Mouse (Mus musculus): ENCODE results near the gene Coasy.

The Coasy gene

GRCm38 (mm10) chr11:101062971-101063675, 19.2 kb upstream of the Coasy start:
- peak; percentile 57 to 58 for DNase-seq

GRCm38 (mm10) chr11:101063676-101064327, 18.6 kb upstream of the Coasy start:
- peak; percentile 80 to 81 for DNase-seq

GRCm38 (mm10) chr11:101064462-101064861, 17.9 kb upstream of the Coasy start:
- no peak for DNase-seq

GRCm38 (mm10) chr11:101065002-101065401, 17.4 kb upstream of the Coasy start:
- DNase-seq: no peak

DNA sequence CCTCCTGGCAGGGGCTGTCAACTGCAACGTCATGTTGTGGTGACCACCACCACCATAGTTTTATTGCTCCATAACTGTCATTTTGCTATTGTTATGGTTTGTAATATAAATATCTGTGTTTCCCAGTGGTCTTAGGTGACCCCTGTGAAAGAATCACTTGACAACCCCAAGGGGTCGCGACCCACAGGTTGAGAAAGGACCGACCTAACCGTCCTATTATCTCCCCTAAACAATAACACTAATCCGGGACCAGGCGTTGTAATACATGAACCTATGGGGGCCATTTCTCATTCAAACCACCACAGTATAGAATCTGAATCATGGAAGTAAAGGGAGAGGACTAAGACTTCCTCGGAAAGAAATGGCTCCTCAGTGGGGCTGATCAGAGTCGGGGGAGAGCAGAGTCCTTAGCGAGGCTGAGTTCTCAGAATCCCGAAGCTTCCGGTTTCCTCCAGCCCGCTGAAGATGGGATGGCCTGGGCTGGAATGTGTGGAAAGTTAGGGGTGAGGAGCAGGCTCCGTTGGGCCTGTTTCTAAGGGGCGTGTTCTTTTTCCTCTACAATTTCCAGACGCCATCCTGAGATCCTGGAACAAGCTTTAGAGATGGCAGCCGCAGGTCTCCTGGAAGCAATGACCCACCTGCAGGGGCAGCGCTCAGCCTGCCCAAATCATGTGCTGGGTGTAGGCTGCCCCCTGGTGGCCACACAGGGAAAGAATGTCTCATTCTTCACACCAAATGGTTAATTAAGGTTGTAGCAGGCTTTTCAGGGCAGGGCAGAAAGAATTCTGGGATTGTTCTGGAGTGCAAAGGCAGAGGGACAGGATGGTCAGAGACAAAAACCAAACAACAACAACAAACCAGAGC, 15.6 kb upstream of the Coasy start:
- DNase-seq: peak; percentile 95 to 97

DNA sequence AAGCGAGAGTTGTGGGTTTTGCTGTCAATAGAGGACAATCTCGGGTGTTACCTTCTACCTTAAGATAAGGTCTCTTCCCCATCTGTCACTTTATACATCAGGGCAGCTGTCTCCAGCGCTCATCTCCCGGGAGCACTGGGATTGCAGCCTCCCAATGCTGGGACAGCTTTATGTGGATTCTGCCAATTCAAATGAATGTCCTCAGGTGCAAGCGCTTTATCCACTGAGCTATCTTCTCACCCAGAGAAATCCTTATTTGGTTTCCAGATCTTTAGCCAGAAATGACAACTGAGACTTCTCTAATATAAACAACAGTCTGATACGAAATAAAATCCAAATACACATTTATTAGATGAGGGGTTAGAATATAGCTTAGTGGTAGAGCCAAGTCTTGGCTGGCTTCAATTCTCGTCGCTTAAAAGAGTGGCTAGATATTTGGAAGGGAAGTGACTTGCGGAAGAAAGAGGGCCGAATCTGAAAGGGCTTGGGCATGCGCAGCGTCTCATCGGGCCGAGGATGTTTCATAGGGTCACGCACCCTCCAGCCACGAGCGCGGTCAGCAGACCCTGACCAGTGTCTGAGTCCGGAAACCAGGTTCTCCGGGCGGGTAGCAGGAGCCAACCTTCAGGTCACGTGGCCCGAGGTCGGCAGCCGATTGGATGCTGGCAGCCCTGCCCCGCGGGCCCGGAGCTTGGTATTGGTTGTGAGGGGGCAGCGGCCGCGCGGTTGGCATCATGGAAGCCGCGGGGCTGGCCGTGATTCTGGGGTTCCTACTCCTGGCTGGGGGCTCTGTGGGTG, 12.8 kb upstream of the Coasy start, which contains the start of gene Naglu:
Gene Naglu, plus strand, starts transcription at position 622 of the 798 bp plus-strand sequence.
- peak; percentile 98 for DNase-seq

GRCm38 (mm10) chr11:101070189-101070527, 12.2 kb upstream of the Coasy start:
- no peak for DNase-seq

DNA sequence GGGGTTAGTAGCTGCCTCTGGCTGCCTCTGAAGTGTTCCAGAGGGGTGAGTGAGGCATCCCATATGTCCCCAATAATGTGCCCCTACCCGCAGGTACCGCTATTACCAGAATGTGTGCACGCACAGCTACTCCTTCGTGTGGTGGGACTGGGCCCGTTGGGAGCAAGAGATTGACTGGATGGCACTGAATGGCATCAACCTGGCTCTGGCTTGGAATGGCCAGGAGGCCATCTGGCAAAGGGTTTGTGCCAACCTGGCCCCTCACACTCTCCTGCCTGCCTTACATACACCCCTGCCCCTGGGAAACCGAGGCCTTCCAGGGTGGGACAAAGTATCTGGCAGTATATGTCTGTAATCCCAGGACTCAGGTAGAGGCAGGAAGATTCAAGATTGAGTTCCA, 11.4 kb upstream of the Coasy start:
- DNase-seq: peak; percentile 56 to 68

DNA sequence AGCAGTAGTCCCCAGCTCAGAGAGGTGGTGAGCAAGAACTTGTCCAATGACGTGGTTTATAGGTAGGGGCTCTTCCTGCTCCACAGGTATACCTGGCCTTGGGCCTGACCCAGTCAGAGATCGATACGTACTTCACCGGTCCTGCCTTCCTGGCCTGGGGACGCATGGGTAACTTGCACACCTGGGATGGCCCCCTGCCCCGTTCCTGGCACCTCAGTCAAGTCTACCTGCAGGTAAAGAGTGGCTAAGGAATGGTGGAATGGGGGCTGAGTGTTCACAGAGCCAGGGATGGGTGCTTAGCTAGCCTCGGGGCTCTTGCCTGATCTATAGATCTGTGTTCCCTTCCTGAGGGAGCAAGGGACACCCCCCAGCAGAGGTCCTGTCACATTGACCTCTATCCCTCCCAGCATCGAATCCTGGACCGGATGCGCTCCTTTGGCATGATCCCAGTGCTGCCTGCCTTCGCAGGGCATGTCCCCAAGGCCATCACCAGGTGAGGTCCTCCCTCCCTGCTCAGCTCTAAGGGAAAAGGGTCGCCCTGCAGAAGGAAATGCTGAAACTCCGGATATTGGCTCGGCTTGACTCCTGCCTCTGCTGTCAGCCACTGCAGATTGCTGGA, 10.4 kb upstream of the Coasy start:
- peak in 1 of 2 experiments; percentile 40 for DNase-seq

GRCm38 (mm10) chr11:101078121-101078520, 4.2 kb upstream of the Coasy start, which contains the start of gene Hsd17b1:
Hsd17b1 (plus strand) TSS chr11:101078411.
- no peak for DNase-seq

DNA sequence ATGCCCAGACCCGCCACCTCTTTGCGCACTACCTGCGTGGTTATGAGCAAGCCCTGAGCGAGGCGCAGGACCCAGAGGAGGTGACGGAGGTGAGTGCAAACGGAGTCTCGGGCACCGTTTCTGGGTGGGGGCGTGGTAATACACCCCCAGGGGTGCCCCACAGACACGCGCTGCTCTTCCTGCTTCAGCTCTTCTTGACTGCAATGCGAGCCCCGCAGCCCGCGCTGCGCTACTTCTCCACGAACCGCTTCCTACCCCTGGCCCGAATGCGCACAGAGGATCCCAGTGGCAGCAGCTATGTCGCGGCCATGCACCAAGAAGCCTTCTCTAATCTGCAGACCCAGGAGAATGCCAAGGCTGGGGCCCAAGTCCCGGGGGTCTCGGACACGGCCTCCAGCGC, 2.6 kb upstream of the Coasy start:
- DNase-seq: peak in 1 of 2 experiments; percentile 21

DNA sequence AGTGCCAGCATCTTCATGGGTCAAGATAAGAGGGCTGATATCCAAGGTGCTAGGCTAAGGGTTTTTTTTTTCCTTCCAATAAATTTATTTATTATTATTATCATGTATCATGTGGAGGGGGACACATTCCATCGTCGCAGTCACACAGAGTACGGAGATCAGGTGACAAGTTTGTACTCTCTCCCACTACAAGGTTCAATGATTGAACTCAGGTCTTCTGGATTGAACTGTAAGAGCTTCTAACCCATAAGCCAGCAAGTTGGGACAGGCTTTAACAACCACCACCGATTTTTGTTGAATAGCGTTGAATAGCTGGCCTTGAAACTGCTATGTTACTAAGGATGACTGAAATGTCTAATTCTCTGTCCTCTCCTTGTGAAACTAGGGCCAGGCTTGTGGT, 1.9 kb upstream of the Coasy start:
- DNase-seq: no peak

DNA sequence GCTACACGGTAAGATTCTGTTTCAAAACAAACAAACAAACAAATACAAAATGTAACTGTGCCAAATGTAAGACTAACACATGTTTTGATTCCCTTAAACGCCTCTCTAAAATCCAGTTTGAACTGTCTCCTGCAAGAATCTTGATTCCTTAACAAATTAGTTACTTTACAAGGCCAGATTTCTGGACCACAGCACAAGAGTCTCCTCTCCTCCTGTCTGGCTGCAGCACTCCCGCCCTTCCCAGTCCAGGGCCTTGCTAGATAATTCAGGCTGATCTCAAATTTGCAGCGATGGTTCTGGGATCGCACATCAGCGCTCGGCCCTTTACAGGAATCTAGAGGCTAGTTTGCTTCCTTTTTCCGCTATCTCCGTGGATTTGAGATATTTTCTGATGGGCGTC, 706 bp upstream of the Coasy start:
- DNase-seq: no peak

GRCm38 (mm10) chr11:101083083-101083697, 825 bp downstream of the Coasy start:
- peak; percentile 39 to 64 for DNase-seq

GRCm38 (mm10) chr11:101084246-101084645, 1.9 kb downstream of the Coasy start:
- peak in 1 of 2 experiments; percentile 17 for DNase-seq

DNA sequence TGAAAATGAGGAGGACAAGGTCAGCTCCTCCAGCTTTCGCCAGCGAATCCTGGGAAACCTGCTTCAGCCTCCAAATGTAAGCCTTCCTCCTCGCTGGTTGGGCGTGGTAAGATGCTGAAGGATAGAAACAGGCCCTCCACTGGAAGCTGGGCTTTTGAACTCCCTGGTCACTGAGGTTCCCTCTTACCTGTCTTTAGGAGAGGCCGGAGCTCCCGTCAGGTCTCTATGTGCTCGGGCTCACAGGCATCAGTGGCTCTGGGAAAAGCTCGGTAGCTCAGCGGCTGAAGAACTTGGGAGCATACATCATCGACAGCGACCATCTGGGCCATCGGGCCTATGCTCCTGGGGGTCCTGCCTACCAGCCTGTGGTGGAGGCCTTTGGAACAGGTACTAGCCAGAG, 2.4 kb downstream of the Coasy start:
- no peak for DNase-seq

- DNase-seq: no peak
Measured at GRCm38 (mm10) chr11:101085617-101086322, 3.4 kb downstream of the Coasy start.

- peak; percentile 62 to 79 for DNase-seq
Measured at GRCm38 (mm10) chr11:101086323-101086674, 3.9 kb downstream of the Coasy start.

GRCm38 (mm10) chr11:101086756-101087681, 4.7 kb downstream of the Coasy start, which contains the start of gene Mlx:
Mlx (plus strand) TSS chr11:101087277.
- DNase-seq: peak; percentile 93 to 95

DNA sequence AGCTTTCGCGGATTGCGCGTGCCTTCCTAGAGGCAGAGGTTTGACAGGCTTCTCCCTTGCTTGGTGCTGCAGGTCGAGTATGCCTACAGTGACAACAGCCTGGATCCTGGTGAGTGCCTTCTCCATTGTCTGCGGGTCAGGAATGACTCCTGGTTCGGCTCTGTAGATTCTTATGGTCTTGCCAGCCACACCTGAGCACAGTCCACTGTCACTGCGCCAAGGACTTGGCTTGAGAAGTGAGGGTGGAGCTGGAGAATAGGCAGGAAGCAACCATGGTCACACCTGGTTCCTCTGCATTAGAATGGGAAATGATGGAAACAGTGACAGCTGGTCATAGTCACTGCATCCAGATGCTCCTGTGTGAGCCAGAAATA, 5.3 kb downstream of the Coasy start:
- DNase-seq: peak in 1 of 2 experiments; percentile 68

All from cerebellum, postnatal 14 days (tissue).